Mouse (Mus musculus): ENCODE measurements at regions not wholly inside any gene's neighbourhood (a gene's known extent, or its start where the extent isn't known, plus 50 kb on each side); places are given as distances from the start of the nearest gene placed in this dataset.

DNA sequence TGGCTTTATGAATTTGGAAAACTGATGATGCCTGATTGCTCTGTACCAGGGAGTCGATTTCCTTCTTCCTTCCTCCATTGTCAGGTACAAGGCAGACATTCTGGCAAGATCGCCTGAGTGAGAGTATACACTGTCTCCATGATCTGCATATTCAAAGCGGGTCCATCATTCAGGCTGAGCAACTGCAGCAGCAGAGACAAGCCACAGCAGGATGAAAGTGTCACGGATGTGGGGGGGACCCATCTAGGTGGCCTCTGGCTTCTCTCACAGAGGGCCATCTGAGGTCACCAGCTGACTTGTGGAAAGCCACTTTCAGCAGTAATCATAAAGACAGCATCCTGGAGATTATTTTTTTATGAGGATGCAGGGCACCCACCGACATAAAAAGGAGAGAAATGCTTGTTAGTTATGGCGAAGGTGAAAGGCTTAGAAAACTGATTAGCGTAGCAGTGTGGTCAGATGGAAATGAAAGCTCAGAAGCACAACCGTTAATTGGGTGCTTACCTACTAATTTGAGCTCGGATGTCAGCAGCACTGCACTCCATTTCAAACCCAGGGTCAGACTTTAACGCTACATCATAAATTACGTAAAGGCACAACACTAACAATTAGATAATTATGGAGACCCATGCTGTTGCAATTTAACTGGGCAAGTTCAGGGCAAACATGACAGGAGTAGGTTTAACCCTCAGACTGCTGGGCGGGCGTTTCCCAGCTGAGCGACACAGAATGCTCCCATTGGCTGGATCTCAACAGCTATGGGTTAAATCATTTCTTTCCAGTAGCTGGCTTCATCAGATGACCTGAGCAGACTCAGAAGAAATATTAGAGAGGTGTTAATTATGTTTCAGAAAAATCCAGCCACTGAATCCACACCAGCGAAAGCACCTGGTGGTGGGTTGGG, 189.3 kb downstream of the Arrdc4 start:
- TF ChIP-seq POLR2A (IDR thresholded peaks at IDR 0.05; ENCODE audit: insufficient read depth, low read length): no peak
- TF ChIP-seq CTCF (IDR thresholded peaks at IDR 0.05; ENCODE audit: low read depth, low read length): no peak

All from ES-Bruce4 (cell line).